Mouse (Mus musculus) testis, adult 2 months (tissue): ENCODE measurements at regions not wholly inside any gene's neighbourhood (a gene's known extent, or its start where the extent isn't known, plus 50 kb on each side); places are given as distances from the start of the nearest gene placed in this dataset.

Experiments
- H3K27ac ChIP-seq: fragments of 200-500 bp; 2 replicates; pipeline ENCODE4 v1.5.1; 2012; ENCODE audit warnings: low read depth, low read length; ENCODE audit not compliant: control insufficient read depth, insufficient read depth
- H3K27me3 ChIP-seq: fragments of 200-500 bp; 2 replicates; pipeline ENCODE4 v1.6.1; 2012; ENCODE audit warnings: mild to moderate bottlenecking, low read length, moderate library complexity; ENCODE audit not compliant: control insufficient read depth, insufficient read depth
- H3K36me3 ChIP-seq: fragments of 200-500 bp; 2 replicates; pipeline ENCODE4 v1.6.1; 2012; ENCODE audit warnings: mild to moderate bottlenecking, low read length; ENCODE audit not compliant: control insufficient read depth, insufficient read depth
- H3K4me1 ChIP-seq: fragments of 200-500 bp; 2 replicates; pipeline ENCODE4 v1.6.1; 2012; ENCODE audit warnings: low read length; ENCODE audit not compliant: control insufficient read depth, insufficient read depth
- H3K4me3 ChIP-seq: fragments of 200-500 bp; 2 replicates; pipeline ENCODE4 v1.5.1; 2012; ENCODE audit warnings: low read depth, mild to moderate bottlenecking, low read length, moderate library complexity, mixed read lengths; ENCODE audit not compliant: control insufficient read depth
- CTCF ChIP-seq: fragments of 200-500 bp; IDR thresholded peaks from 2 replicates; pipeline ENCODE4 v1.5.1; 2012; ENCODE audit warnings: low read depth, mild to moderate bottlenecking, inconsistent platforms, low read length, moderate library complexity; ENCODE audit not compliant: control insufficient read depth, insufficient read depth, insufficient replicate concordance
- POLR2A ChIP-seq: fragments of 200-500 bp; IDR thresholded peaks from 2 replicates; pipeline ENCODE4 v1.6.1; 2012; ENCODE audit warnings: low read depth, mild to moderate bottlenecking, inconsistent platforms, low read length, moderate library complexity; ENCODE audit not compliant: control insufficient read depth

DNA sequence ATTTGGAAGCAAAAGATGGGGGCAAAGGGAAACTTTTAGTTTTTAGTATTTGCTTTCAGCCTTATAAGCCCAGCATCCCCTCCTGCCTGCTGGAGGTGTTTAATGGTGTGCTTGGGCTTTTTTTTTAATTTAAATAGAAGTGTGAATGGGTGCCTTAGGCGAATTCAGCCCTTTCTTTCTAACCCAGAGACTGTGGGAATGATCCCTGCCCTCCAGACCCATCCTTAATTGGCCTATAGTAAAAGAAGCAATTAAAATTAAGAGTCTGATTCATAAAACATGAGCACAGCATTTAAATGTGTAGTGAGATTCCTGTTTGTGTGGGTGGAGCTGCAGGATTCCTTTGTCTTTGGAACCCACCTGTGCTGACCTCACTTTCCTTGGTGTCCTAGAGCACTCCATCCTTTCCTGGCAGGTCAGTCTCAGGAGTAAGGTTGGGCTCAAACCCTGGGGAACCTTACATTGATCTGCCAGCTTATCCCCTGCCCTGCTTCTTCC, 552.6 kb downstream of the Bcl11a start:
- Histone ChIP-seq H3K27ac (no peak overlapping the region), H3K36me3 (no peaks in the 10 kb centered on the region), H3K4me3 (no peak overlapping the region), H3K27me3 (no peaks in the 10 kb centered on the region), H3K4me1 (no peaks in the 10 kb centered on the region; the same call in 1 of the 2 replicates)
- TF ChIP-seq CTCF = no peak
- TF ChIP-seq POLR2A = no peak

DNA sequence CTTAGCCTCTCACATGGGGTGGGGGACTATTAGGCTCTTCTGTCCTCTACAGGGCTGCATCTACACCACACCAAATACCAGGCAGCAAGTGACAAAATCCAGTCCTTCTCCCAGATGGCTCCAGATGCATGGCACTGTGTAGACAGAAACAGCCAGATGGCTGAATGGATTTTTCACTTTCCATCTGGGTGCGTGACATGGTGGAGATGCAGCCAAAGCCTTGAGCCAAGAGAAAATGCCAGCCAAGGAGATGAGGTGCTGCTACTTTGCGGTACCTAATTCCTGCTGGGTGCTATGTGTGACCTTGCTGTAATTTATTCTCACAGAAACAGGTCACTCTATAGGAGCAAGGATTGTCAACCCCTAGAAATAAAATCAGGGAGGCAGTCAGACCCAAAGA, 553.8 kb downstream of the Bcl11a start:
- TF ChIP-seq POLR2A (no peak), CTCF (no peak)
- Histone ChIP-seq H3K4me1 (no peaks in the 10 kb centered on the region; the same call in 1 of the 2 replicates), H3K4me3 (no peak overlapping the region), H3K27ac (no peak overlapping the region), H3K36me3 (no peaks in the 10 kb centered on the region), H3K27me3 (no peaks in the 10 kb centered on the region)

DNA sequence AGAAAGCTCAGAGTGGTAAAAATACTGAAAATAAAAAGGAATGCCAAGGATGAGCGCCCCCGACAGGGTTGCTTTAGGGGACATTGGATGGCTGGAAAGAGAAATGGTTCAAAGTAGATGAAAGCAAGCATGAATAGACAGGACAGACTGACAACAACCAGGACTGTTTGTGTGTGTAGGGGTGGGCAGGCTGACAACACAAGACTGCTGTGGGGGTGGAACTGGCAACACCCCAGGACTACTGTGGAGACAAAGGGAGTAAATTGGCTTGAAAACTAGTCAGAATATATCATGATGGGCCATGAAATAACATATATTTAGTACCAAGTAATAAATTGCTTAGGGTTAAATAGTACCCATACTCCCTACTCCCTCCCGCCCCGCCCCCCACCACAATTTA, 558.9 kb downstream of the Bcl11a start:
- no peak overlapping the region for H3K4me3 ChIP-seq
- TF ChIP-seq POLR2A (no peak), CTCF (no peak)

DNA sequence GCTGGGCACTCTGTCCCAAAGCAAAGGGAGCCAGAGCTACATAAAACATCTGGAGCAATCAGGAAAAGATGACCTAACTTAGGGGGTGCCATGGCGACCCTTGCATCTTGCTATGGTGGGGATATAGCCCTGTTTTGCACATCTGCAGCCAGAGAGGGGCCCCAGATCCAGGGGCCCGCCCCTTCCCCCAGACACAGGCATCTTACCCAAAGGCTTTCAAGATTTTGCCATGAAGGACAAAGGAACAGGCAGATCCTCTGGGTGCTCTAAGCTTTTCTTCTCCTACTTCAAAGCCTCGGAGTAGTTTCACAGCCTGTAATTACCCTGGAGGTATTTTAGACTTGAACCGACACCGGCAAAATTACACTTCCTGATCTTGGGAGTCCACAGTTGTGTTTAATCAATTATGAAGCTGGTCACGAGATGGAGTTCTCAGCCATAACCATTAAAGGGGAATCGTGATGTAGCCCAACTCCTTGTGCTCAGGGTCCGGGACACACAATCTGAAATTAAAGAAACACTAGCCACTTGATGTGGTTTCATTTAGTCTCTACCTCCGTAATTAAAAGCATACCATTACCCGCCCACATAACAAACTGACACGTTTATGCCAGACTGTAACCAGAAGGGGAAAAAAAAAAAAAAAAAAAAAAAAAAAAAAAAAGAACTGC, 565.7 kb downstream of the Bcl11a start:
- no peak for TF ChIP-seq CTCF
- no peak for TF ChIP-seq POLR2A
- Histone ChIP-seq H3K36me3 (no peaks in the 10 kb centered on the region), H3K27ac (no peak overlapping the region), H3K27me3 (no peaks in the 10 kb centered on the region), H3K4me3 (no peak overlapping the region), H3K4me1 (no peaks in the 10 kb centered on the region)

More for the DNA sequence above, 558.9 kb downstream of the Bcl11a start:
- Histone ChIP-seq H3K27ac (no peak overlapping the region), H3K36me3 (no peaks in the 10 kb centered on the region), H3K4me1 (no peaks in the 10 kb centered on the region), H3K27me3 (no peaks in the 10 kb centered on the region)

DNA sequence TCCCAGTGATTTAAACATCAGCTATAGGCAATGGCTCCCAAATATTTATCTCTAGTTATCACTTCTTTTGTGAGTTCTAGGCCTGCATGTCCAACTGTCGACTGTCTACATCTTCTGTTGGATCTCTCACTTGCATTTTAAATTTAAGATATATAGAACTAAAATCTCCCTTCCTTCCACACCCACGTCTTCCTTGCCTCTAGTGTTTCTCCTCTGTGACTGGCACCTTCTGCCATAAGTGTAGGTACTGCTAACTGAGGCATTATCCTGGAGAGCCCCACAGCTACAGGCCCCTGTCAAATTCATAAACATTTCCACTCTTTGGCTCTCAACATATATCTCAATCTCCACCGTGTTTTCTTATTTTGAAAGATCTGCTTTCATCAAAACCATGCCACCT, 575.0 kb downstream of the Bcl11a start:
- Histone ChIP-seq H3K4me3 (no peak overlapping the region), H3K36me3 (no peaks in the 10 kb centered on the region), H3K27ac (no peak overlapping the region), H3K4me1 (no peaks in the 10 kb centered on the region), H3K27me3 (no peaks in the 10 kb centered on the region)
- no peak for TF ChIP-seq CTCF
- no peak for TF ChIP-seq POLR2A

DNA sequence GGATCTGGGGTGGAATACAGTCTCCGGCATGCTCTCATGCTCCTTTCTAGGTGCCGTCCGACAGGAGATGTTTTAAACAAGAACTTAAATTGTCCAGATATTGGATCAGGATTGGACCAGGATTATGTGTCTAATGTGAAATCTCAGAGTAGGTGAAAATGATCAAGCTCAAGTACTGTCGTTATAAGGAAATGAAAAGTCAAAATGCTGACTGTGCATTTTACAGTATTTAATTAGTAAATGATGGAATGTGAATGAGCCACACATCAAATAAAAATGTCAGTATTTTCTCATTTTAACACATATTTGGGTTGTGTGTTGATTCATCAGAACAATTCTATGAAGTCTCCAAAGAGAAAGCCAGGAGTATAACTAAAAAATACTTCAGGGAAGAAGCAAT, 586.2 kb downstream of the Bcl11a start:
- H3K4me1 ChIP-seq = no peaks in the 10 kb centered on the region
- TF ChIP-seq POLR2A = no peak
- TF ChIP-seq CTCF = no peak
- H3K4me3 ChIP-seq = no peak overlapping the region
- H3K27me3 ChIP-seq = no peaks in the 10 kb centered on the region
- H3K27ac ChIP-seq = no peak overlapping the region
- H3K36me3 ChIP-seq = no peaks in the 10 kb centered on the region

DNA sequence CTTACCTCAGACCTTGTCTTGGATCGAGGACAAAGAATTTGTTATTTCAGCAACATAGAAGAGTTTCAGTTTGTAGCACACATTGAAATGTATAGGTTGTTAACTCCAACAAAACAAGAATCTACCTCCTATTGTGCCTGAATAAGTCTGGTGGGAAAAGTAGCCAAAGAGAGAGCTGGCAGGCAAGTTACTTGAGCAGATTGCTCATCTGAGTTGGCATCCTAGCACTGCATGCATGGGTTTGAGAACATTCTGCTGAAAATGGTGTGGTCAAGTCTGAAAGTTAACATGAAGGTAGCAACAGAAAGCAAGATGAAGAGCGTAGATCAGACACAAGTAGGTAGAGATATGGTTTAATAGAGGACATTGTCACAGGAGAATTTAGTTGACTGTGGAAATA, 587.5 kb downstream of the Bcl11a start:
- TF ChIP-seq CTCF (no peak), POLR2A (no peak)
- Histone ChIP-seq H3K27me3 (no peaks in the 10 kb centered on the region), H3K4me1 (no peaks in the 10 kb centered on the region), H3K36me3 (no peaks in the 10 kb centered on the region), H3K4me3 (no peak overlapping the region), H3K27ac (no peak overlapping the region)
